8 mouse cellular contexts compared by ENCODE assay signal in the genomic region with DNA sequence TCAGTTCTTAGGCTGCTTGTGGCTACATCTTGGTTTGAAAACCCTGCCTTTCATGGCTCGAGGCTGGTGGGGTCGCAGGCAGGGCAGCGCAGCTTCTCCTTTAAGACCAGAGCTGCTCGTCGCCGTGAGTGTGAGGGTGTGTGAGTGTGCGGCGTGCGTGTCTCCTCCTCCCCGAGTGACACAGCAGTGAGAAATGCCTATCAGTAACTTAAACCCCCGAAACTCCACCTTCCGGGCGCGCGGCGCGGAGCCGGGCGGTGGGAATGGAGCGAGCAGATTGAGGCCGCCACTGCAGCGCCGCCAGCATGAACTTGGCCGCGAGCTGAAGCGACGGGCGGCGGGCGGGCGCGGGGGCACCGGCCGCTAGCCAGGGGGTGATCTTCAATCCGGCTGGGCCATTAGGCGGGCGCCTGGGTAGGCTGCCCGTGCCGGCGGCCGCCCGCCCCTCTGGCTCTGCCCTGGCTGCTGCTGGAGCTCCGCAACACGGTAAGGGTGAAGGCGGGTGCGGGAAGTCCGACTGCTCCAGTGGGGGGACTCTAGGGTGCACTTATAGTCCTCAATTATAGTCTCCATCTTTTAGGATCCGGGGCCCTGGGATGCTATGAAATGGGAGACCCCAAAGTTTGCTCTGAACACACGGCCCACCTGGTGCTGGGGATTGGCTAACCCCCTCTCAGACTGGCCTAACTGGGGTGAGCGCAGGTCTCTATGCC. TPM values are rescaled to one million over a fixed set of nuclear protein-coding genes. Genes with fewer than 3 reads are reported as not detected.
DNase-seq lines count a peak whose midpoint lies in the region; ATAC-seq and TF ChIP-seq lines count a peak whose summit lies in the region.

Gene Mamld1, plus strand, starts transcription at position 393 of the 713 bp plus-strand sequence.

- no peak for TF ChIP-seq CTCF in spleen, adult 2 months (IDR thresholded peaks at IDR 0.05; ENCODE audit: extremely low read depth, insufficient read depth, insufficient read length, insufficient replicate concordance)
- peak; percentile 36; the same call in 1 of the 2 replicates for TF ChIP-seq CTCF in stomach, postnatal 0 days (IDR thresholded peaks at IDR 0.05; ENCODE audit: low read depth)

- no peak for DNase-seq in spleen, adult 2 months (ENCODE audit: low read depth in 1 of 2, low spot score in 2 of 2)
- no peak for DNase-seq in spleen, adult 12 weeks (ENCODE audit: low spot score)
- peak; percentile 31 for DNase-seq in fibroblast of lung, adult 2 months (ENCODE audit: low read depth)
- peak; percentile 58 for DNase-seq in stomach, postnatal 0 days (ENCODE audit: low spot score)

- WGBS in spleen, adult 2 months = 23% methylated on average over 50 of the region's 50 CpGs
- 11% methylated on average over 42 of the region's 50 CpGs for WGBS in heart, embryonic 11.5 days (ENCODE audit: insufficient replicate concordance)
- 20% methylated on average over 45 of the region's 50 CpGs for WGBS in kidney, embryonic 15.5 days
- WGBS in limb, embryonic 13.5 days = 18% methylated on average over 44 of the region's 50 CpGs
- 22% methylated on average over 50 of the region's 50 CpGs for WGBS in midbrain, embryonic 12.5 days
- WGBS in stomach, postnatal 0 days = 23% methylated on average over 42 of the region's 50 CpGs

- TF ChIP-seq EP300 in stomach, postnatal 0 days (optimal IDR thresholded peaks at IDR 0.05) = no peak

- no peaks in the 10 kb centered on the region for H3K36me3 ChIP-seq in spleen, adult 2 months (ENCODE audit: control insufficient read depth, insufficient read depth, low read length)
- H3K36me3 ChIP-seq in heart, embryonic 11.5 days (ENCODE audit: control insufficient read depth, insufficient read depth, low read length) = no peaks in the 10 kb centered on the region
- no peaks in the 10 kb centered on the region for H3K36me3 ChIP-seq in kidney, embryonic 15.5 days
- H3K36me3 ChIP-seq in limb, embryonic 13.5 days = no peaks in the 10 kb centered on the region
- H3K36me3 ChIP-seq in midbrain, embryonic 12.5 days = no peaks in the 10 kb centered on the region
- no peaks in the 10 kb centered on the region for H3K36me3 ChIP-seq in stomach, postnatal 0 days (ENCODE audit: control insufficient read depth, insufficient read depth, low read length)

- H3K27ac ChIP-seq in spleen, adult 2 months (ENCODE audit: insufficient read depth, low read length) = peak within 1 kb of the TSS; percentile 47; the same call in 1 of the 2 replicates
- H3K27ac ChIP-seq in heart, embryonic 11.5 days (ENCODE audit: low read depth, low read length) = no peak within 1 kb of the TSS
- no peak within 1 kb of the TSS for H3K27ac ChIP-seq in kidney, embryonic 15.5 days
- no peak within 1 kb of the TSS for H3K27ac ChIP-seq in limb, embryonic 13.5 days
- H3K27ac ChIP-seq in midbrain, embryonic 12.5 days (replicated peaks) = peak within 1 kb of the TSS; percentile 86
- peak within 1 kb of the TSS; percentile 53; the same call in 1 of the 2 replicates for H3K27ac ChIP-seq in stomach, postnatal 0 days (replicated peaks)

- H3K9me3 ChIP-seq in heart, embryonic 11.5 days (replicated peaks; ENCODE audit: control insufficient read depth, low read length) = no peaks in the 10 kb centered on the region
- no peaks in the 10 kb centered on the region for H3K9me3 ChIP-seq in kidney, embryonic 15.5 days (replicated peaks)
- H3K9me3 ChIP-seq in limb, embryonic 13.5 days = no peaks in the 10 kb centered on the region
- no peaks in the 10 kb centered on the region for H3K9me3 ChIP-seq in midbrain, embryonic 12.5 days
- no peaks in the 10 kb centered on the region for H3K9me3 ChIP-seq in stomach, postnatal 0 days (ENCODE audit: control insufficient read depth, low read length)

- TF ChIP-seq POLR2A in spleen, adult 2 months (IDR thresholded peaks at IDR 0.05; ENCODE audit: low read depth, low read length) = no peak

- peak within 1 kb of the TSS; percentile 58 for H3K9ac ChIP-seq in heart, embryonic 11.5 days (ENCODE audit: low read depth, low read length)
- H3K9ac ChIP-seq in kidney, embryonic 15.5 days = peak within 1 kb of the TSS; percentile 58
- H3K9ac ChIP-seq in limb, embryonic 13.5 days = peak within 1 kb of the TSS; percentile 53
- peak within 1 kb of the TSS; percentile 60 for H3K9ac ChIP-seq in midbrain, embryonic 12.5 days (replicated peaks)
- H3K9ac ChIP-seq in stomach, postnatal 0 days (ENCODE audit: low read length) = peak within 1 kb of the TSS; percentile 59

- no peak for ATAC-seq in heart, embryonic 11.5 days (replicated peaks; ENCODE audit: insufficient number of reproducible peaks, low FRiP score, low TSS enrichment)
- ATAC-seq in kidney, embryonic 15.5 days (replicated peaks; ENCODE audit: low FRiP score) = peak; percentile 81
- peak; percentile 79 for ATAC-seq in limb, embryonic 13.5 days (ENCODE audit: low FRiP score, low read depth)
- ATAC-seq in midbrain, embryonic 12.5 days (ENCODE audit: low FRiP score, low read depth) = peak; percentile 53
- peak; percentile 69 for ATAC-seq in stomach, postnatal 0 days (ENCODE audit: low FRiP score, low TSS enrichment)

- H3K4me1 ChIP-seq in spleen, adult 2 months (ENCODE audit: control insufficient read depth, insufficient read depth, insufficient read length) = peaks cover 2% of the 10 kb centered on the region; the same call in 1 of the 2 replicates
- H3K4me1 ChIP-seq in heart, embryonic 11.5 days (ENCODE audit: control insufficient read depth, insufficient read depth, low read length) = no peaks in the 10 kb centered on the region
- peaks cover 14% of the 10 kb centered on the region; the same call in 1 of the 2 replicates for H3K4me1 ChIP-seq in kidney, embryonic 15.5 days
- no peaks in the 10 kb centered on the region for H3K4me1 ChIP-seq in limb, embryonic 13.5 days
- peaks cover 9% of the 10 kb centered on the region; the same call in 1 of the 2 replicates for H3K4me1 ChIP-seq in midbrain, embryonic 12.5 days
- H3K4me1 ChIP-seq in stomach, postnatal 0 days (replicated peaks; ENCODE audit: control insufficient read depth, insufficient read depth) = no peaks in the 10 kb centered on the region

- peaks cover 2% of the 10 kb centered on the region; the same call in 1 of the 2 replicates for H3K27me3 ChIP-seq in spleen, adult 2 months (ENCODE audit: control insufficient read depth, insufficient read depth, low read length)
- H3K27me3 ChIP-seq in heart, embryonic 11.5 days (ENCODE audit: control insufficient read depth, insufficient read depth, low read length) = peaks cover 20% of the 10 kb centered on the region
- H3K27me3 ChIP-seq in kidney, embryonic 15.5 days = peaks cover 66% of the 10 kb centered on the region
- H3K27me3 ChIP-seq in limb, embryonic 13.5 days = peaks cover 76% of the 10 kb centered on the region
- no peaks in the 10 kb centered on the region; the same call in 1 of the 2 replicates for H3K27me3 ChIP-seq in midbrain, embryonic 12.5 days
- H3K27me3 ChIP-seq in stomach, postnatal 0 days (ENCODE audit: control insufficient read depth, insufficient read depth, low read length) = no peaks in the 10 kb centered on the region

- peak within 1 kb of the TSS; percentile 73 for H3K4me2 ChIP-seq in heart, embryonic 11.5 days
- peak within 1 kb of the TSS; percentile 77 for H3K4me2 ChIP-seq in kidney, embryonic 15.5 days
- peak within 1 kb of the TSS; percentile 72 for H3K4me2 ChIP-seq in limb, embryonic 13.5 days (replicated peaks)
- peak within 1 kb of the TSS; percentile 61 for H3K4me2 ChIP-seq in midbrain, embryonic 12.5 days (replicated peaks)
- H3K4me2 ChIP-seq in stomach, postnatal 0 days (replicated peaks; ENCODE audit: low read depth) = peak within 1 kb of the TSS; percentile 64

- peak within 1 kb of the TSS; percentile 40; the same call in 1 of the 2 replicates for H3K4me3 ChIP-seq in spleen, adult 2 months (ENCODE audit: extremely low read depth, insufficient read depth, insufficient read length)
- H3K4me3 ChIP-seq in heart, embryonic 11.5 days (ENCODE audit: low read depth, low read length) = peak within 1 kb of the TSS; percentile 45
- H3K4me3 ChIP-seq in kidney, embryonic 15.5 days (replicated peaks) = peak within 1 kb of the TSS; percentile 54
- peak within 1 kb of the TSS; percentile 49 for H3K4me3 ChIP-seq in limb, embryonic 13.5 days
- peak within 1 kb of the TSS; percentile 54 for H3K4me3 ChIP-seq in midbrain, embryonic 12.5 days
- peak within 1 kb of the TSS; percentile 51 for H3K4me3 ChIP-seq in stomach, postnatal 0 days (ENCODE audit: low read depth, low read length)

RNA-seq across cellular contexts. Expression of gene Mamld1, which starts in this region (rescaled TPM):
- 2.6 and 3.8 TPM in 2 replicates for polyA plus RNA-seq in spleen, adult 2 months (2012; rRNA removed)
- 3.5 and 4.3 TPM in 2 replicates for polyA plus RNA-seq in heart, embryonic 11.5 days (2014; fragmentation: Nextera tagmentation; extraction: Ambion mirVana)
- 2.1 and 2.8 TPM in 2 replicates for polyA plus RNA-seq in kidney, embryonic 15.5 days (2015; fragmentation: Nextera tagmentation; extraction: Ambion mirVana)
- polyA plus RNA-seq in limb, embryonic 13.5 days (2015; fragmentation: Nextera tagmentation; extraction: Ambion mirVana) = 1.2 and 2.0 TPM in 2 replicates
- polyA plus RNA-seq in midbrain, embryonic 12.5 days (2016; fragmentation: Nextera tagmentation; extraction: Ambion mirVana) = 5.1 and 5.9 TPM in 2 replicates
- polyA plus RNA-seq in stomach, postnatal 0 days (2015; fragmentation: Nextera tagmentation; extraction: Ambion mirVana) = 1.0 and 1.4 TPM in 2 replicates

Comparison
In these comparisons a context has a peak if more than half of its experiments do, and no peak if none do; other contexts are left out.
1. DNase-seq: peak in fibroblast of lung, adult 2 months (single experiment) and stomach, postnatal 0 days (single experiment); none in spleen, adult 2 months (0 of 2) and spleen, adult 12 weeks (single experiment).
2. H3K27ac ChIP-seq: peak in spleen, adult 2 months (single experiment), midbrain, embryonic 12.5 days (single experiment) and stomach, postnatal 0 days (single experiment); none in heart, embryonic 11.5 days (single experiment), kidney, embryonic 15.5 days (single experiment) and limb, embryonic 13.5 days (single experiment).
3. Peak in every context shown above with its lines, with median percentiles within 50 percentile points of each other: H3K4me3 ChIP-seq, H3K4me2 ChIP-seq and H3K9ac ChIP-seq.